Mouse (Mus musculus) liver, postnatal 0 days (tissue): ENCODE measurements around the gene Fryl.

ENCODE experiments used
- CTCF ChIP-seq: sonication (generic); IDR thresholded peaks from 2 replicates; pipeline ENCODE4 v1.5.1; 2016; ENCODE audit warnings: antibody characterized with exemption, low read depth
- EP300 ChIP-seq: IDR thresholded peaks from 2 replicates; pipeline ENCODE4 v1.6.1; 2016; ENCODE audit warnings: antibody characterized with exemption, low read depth, mild to moderate bottlenecking

- TF ChIP-seq CTCF = no peak
- TF ChIP-seq EP300 = peak; percentile 46; the same call in 1 of the 2 replicates
Measured at GRCm38 (mm10) chr5:73228291-73229049, 27.9 kb downstream of the Fryl start.
